9 mouse cellular contexts compared by ENCODE assay signal in genomic region chr17:14232629-14233028, GRCm38 (mm10). TPM values are rescaled to one million over a fixed set of nuclear protein-coding genes. Genes with fewer than 3 reads are reported as not detected.
DNase-seq lines count a peak whose midpoint lies in the region; ATAC-seq lines count a peak whose summit lies in the region.
"Had no signal": no experiment of that assay in that cellular context is flagged by ENCODE, and none has a peak within 500 bp of the region (broad histone marks: within the 10 kb centered on the region; RNA-seq: fewer than 3 reads in every experiment).

No protein-coding gene starts in this region.

- DNase-seq in WW6 (ENCODE audit: low read depth, low spot score) (peak; percentile 33), MN1 (ENCODE audit: low spot score) (no peak)
- peak; percentile 20 for DNase-seq in cerebellum, adult 11-12 months
- DNase-seq in frontal cortex, postnatal 10 days (ENCODE audit: low spot score in 2 of 2), result peak; percentile 44 to 72
- peak; percentile 65 to 78 for DNase-seq in layer of hippocampus, postnatal 36 days
- peak; percentile 79 for DNase-seq in midbrain, embryonic 10.5 days (ENCODE audit: low spot score)
- DNase-seq in skeletal muscle tissue, adult 2 months (ENCODE audit: low read depth, low spot score), result peak; percentile 77

- no peak overlapping the region for H3K9ac ChIP-seq in hindbrain, embryonic 15.5 days
- H3K9ac ChIP-seq: limb, embryonic 12.5 days had no signal

- no peaks in the 10 kb centered on the region for H3K27me3 ChIP-seq in hindbrain, embryonic 15.5 days
- peaks cover 16% of the 10 kb centered on the region; the same call in 1 of the 2 replicates for H3K27me3 ChIP-seq in midbrain, embryonic 10.5 days (ENCODE audit: low read depth, poor library complexity, severe bottlenecking)

- peak; percentile 32 for ATAC-seq in hindbrain, embryonic 15.5 days (ENCODE audit: low FRiP score, low read depth)

- H3K4me2 ChIP-seq in hindbrain, embryonic 15.5 days, result no peak overlapping the region
- H3K4me2 ChIP-seq: limb, embryonic 12.5 days had no signal

- H3K36me3 ChIP-seq in hindbrain, embryonic 15.5 days, result no peaks in the 10 kb centered on the region
- no peaks in the 10 kb centered on the region for H3K36me3 ChIP-seq in midbrain, embryonic 10.5 days
- H3K36me3 ChIP-seq: limb, embryonic 12.5 days had no signal

- H3K27ac ChIP-seq in hindbrain, embryonic 15.5 days (replicated peaks), result no peak overlapping the region
- no peak overlapping the region for H3K27ac ChIP-seq in midbrain, embryonic 10.5 days (replicated peaks)
- H3K27ac ChIP-seq: limb, embryonic 12.5 days had no signal

- H3K4me3 ChIP-seq in hindbrain, embryonic 15.5 days, result no peak overlapping the region
- H3K4me3 ChIP-seq in midbrain, embryonic 10.5 days, result no peak overlapping the region
- H3K4me3 ChIP-seq: limb, embryonic 12.5 days had no signal

- H3K9me3 ChIP-seq in hindbrain, embryonic 15.5 days, result no peaks in the 10 kb centered on the region
- H3K9me3 ChIP-seq in midbrain, embryonic 10.5 days (replicated peaks), result no peaks in the 10 kb centered on the region
- H3K9me3 ChIP-seq: limb, embryonic 12.5 days had no signal

- WGBS in hindbrain, embryonic 15.5 days, result 58% methylated on average over 3 of the region's 3 CpGs
- WGBS in midbrain, embryonic 10.5 days, result 66% methylated on average over 3 of the region's 3 CpGs

- peaks cover 8% of the 10 kb centered on the region for H3K4me1 ChIP-seq in hindbrain, embryonic 15.5 days (replicated peaks)
- peaks cover 15% of the 10 kb centered on the region for H3K4me1 ChIP-seq in midbrain, embryonic 10.5 days

RNA-seq across cellular contexts. Expression of gene Dact2, which starts 28.5 kb away (rescaled TPM):
- 2.0 and 2.4 TPM in 2 replicates for polyA plus RNA-seq in hindbrain, embryonic 15.5 days (2015; fragmentation: Nextera tagmentation; extraction: Ambion mirVana)
- total RNA-seq in layer of hippocampus, postnatal 36 days (2021), result 10 to 100 TPM; 19.9 to 25.2 TPM
- 0.42 and 0.48 TPM in 2 replicates for polyA plus RNA-seq in midbrain, embryonic 10.5 days (2016; fragmentation: Nextera tagmentation; extraction: Ambion mirVana)

RNA-seq across cellular contexts. Expression of gene Smoc2, which starts 46.7 kb away (rescaled TPM):
- polyA plus RNA-seq in hindbrain, embryonic 15.5 days (2015; fragmentation: Nextera tagmentation; extraction: Ambion mirVana), result 4.2 and 6.4 TPM in 2 replicates
- total RNA-seq in layer of hippocampus, postnatal 36 days (2021), result 10 to 100 TPM; 34.1 to 35.7 TPM
- 2.3 and 6.1 TPM in 2 replicates for polyA plus RNA-seq in midbrain, embryonic 10.5 days (2016; fragmentation: Nextera tagmentation; extraction: Ambion mirVana)
